Mouse (Mus musculus) C2C12 (cell line): Measurements from ENCODE around the gene Stn1.

Source experiments
- CEBPB ChIP-seq: IDR thresholded peaks from one replicate; pipeline ENCODE4 v1.6.1; 2011; ENCODE audit warnings: low read depth, mild to moderate bottlenecking, control low read depth, moderate library complexity
- CTCF ChIP-seq: IDR thresholded peaks from one replicate; pipeline ENCODE4 v1.5.1; 2011; ENCODE audit not compliant: control insufficient read depth, insufficient read depth, insufficient read length
- FOSL1 ChIP-seq: IDR thresholded peaks from one replicate; pipeline ENCODE4 v1.8.0; 2011; ENCODE audit warnings: mild to moderate bottlenecking, low read length; ENCODE audit not compliant: poor library complexity, insufficient read depth, severe bottlenecking
- MAX ChIP-seq: IDR thresholded peaks from one replicate; pipeline ENCODE4 v1.6.1; 2011; ENCODE audit warnings: mild to moderate bottlenecking, control low read depth
- MYOG ChIP-seq: IDR thresholded peaks from one replicate; pipeline ENCODE4 v1.6.1; 2011; ENCODE audit not compliant: control insufficient read depth, insufficient read length; ENCODE audit errors: extremely low read depth
- USF1 ChIP-seq: IDR thresholded peaks from one replicate; pipeline ENCODE4 v1.6.1; 2011; ENCODE audit warnings: low read depth, mild to moderate bottlenecking, control low read depth, moderate library complexity

- TF ChIP-seq CTCF = no peak
- no peak for TF ChIP-seq MYOG
- no peak for TF ChIP-seq USF1
- no peak for TF ChIP-seq FOSL1
- TF ChIP-seq MAX = no peak
- TF ChIP-seq CEBPB = no peak
These were observed 85.7 kb downstream of the Stn1 start for GRCm38 (mm10) chr19:47451476-47452113.
